Mouse (Mus musculus): ENCODE measurements around the gene Ube2d3.

DNA sequence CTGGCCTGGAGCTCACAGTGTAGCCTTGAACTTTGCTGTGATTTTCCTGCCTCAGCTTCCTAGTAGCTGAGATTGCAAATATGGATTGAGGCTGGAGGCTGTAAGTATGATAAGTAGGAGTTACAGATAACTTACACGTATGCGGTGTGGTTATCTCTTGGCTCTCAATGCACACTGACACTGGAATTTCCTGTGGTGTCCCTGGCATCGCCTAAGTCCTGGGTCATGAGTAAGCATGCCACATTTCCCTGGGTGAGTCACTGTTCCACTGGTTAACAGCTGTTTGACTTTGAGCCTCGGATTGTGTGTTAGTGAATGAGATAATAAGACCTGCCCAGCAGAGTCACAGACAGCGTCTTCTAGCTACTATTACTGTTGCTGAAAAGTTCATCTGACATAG lies 60.9 kb downstream of the Ube2d3 start:
- TF ChIP-seq CTCF (IDR thresholded peaks at IDR 0.05; ENCODE audit: borderline replicate concordance, insufficient read depth, low read depth, low read length) (no peak), POLR2A (IDR thresholded peaks at IDR 0.05; ENCODE audit: borderline replicate concordance, insufficient read depth, low read length) (no peak)

Measured in cerebellum, adult 2 months (tissue).